Mouse (Mus musculus): ENCODE results near the gene Ccdc194.

Gene Ccdc194

DNA sequence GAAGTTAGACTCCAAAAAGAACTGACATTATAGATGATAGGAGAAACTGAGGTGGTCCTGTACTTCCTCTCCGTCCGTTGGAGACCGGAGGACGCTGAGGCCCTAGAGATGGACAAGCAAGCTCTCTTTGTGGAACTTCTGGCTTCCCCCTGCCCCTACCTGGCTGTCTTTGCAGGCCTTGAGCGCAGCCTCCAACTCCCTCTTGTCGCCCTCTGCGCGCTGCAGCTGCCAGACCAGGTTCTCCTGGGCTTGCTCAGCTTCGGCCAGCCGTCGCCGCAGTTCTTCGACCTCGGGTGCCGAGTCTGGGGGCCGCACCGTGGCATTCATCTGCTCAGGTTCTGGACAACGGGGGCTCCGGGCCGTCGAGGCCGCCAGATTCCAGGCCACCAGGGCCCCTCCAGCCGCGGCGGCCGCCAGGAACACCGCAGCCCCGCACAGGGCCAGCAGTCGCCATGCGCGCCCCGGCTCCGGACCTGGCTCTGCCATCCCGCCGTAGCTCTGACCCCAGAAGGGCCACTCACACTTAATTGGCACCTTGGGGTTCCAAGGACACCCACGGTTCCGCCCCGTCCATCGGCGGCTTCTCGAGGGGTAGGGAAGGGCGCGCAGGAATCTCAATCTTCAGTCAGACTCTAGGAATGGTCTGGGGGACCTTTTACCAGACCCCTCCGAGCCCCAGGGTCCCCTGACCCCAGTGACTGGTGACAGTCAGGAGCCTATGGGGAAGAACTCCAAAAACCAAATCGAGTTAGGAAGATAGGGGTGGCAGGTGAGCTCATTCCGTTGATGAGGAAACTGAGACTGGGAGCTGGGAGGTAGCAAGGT is at the start of gene Ccdc194:
Gene Ccdc194 (minus strand): TSS at position 486 of the 825 bp plus-strand sequence.
- no peak for DNase-seq (ENCODE audit: low spot score)

- DNase-seq (ENCODE audit: low spot score), result no peak
These were observed 49.5 kb upstream of the Ccdc194 start for GRCm38 (mm10) chr8:71575020-71575419.

- no peak for DNase-seq (ENCODE audit: low spot score)
These were observed 48.9 kb upstream of the Ccdc194 start for GRCm38 (mm10) chr8:71574426-71574825.

DNA sequence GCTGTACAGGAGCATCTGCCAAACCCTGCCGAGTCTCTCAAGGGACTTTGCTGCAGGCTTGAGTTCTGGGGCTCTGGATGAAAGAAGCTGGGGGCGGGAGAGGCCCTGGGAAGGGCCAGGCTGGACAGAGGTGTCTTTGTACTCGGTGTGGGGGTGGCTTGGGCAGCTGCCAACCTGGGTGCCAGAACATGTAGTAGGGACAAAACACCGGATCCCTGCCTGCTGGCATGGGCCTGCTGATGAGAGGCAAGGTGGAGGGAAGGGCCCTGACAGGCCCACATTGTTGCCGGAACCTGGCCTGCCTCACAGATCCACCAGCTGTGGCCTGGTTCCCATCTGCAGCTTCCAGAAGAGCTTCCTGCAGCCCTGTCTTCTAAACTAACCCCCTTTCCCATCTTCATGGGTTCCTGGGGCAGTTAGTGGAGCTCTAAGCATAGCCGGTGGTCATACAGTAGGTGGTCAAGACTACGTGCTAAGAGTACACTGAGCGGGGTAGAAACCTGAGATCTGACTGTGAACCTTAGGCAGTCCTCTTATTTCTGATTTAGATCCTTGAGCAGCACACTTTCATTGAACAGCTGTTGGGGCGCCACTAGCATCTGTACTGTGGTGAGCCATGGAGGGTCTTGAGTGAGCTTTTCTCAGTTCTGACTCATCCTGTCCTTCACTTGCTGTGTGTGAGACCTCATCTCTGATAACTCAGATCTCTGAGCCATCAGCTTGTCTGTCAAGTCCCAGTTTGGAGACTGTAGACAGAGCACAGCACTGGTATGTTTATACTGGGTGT is 47.5 kb upstream of the Ccdc194 start:
- DNase-seq (ENCODE audit: low spot score), result peak; percentile 82

DNA sequence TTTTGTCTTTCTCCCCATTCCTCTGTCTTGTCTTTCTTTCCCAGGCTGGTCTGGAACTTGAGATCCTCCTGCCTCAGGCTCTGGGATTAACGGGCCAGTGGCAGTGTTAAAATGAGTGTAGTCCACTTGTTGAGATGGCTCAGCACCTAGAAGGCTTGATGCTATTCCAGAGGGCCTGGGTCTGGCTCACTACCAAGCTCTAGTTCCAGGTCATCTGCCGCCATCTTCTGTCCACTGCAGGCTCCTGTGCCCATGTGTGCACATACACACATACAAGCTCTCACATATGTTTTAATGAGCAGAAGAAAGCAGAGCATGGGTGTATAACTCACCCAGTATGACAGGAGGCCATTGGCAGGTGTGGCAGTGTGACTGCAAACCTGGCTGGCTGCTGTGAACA is 46.6 kb upstream of the Ccdc194 start:
- DNase-seq (ENCODE audit: low spot score), result no peak

- DNase-seq (ENCODE audit: low spot score), result peak; percentile 91
These were observed 44.9 kb upstream of the Ccdc194 start for GRCm38 (mm10) chr8:71570291-71570954.

DNA sequence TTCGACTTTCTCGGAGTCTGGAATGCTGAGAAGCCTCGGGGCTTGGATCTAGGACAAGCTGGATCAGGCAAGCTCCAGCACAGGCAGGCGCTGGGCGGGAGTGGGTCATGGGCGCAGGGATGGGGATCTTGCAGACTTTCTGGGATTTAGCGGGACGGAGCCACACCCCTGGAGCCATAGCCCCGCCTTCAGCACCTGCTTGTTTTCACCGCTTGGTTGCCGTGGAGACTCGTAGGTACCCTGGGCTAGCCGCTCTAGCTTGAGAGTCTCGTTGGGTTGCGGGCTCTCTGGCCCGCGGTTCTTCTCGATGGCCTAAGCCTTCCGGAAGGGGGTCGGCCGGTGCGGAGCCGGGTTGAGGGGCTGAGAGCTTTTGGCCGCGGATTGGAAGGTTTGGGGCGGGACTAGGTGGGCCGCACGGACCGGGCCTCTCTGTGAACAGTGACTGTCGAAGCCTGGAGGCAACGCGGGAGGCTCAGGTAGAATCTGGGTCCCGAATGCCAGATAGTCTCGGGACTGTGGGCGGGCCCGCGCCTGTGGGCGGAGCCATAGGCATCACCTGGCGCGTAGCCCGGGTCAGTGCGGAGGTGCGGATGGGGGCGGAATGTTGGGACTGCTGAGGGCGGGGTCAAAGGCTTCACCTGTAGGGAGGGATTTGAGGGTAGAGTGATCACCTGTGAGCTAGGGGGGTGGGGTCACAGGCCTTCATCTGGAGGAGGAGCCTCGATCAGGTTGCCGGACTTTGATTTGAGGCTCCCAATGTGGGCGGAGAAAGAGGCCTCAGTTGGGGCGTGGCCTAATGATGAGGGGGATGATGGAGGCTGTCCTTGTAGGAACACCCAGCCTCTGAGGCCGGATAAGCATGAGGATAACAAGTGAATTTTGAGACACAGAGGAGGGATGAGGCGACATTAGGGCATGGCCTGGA is 44.1 kb upstream of the Ccdc194 start:
- peak; percentile 89 for DNase-seq (ENCODE audit: low spot score)

- no peak for DNase-seq (ENCODE audit: low spot score)
These were observed 43.4 kb upstream of the Ccdc194 start for GRCm38 (mm10) chr8:71568941-71569340.

GRCm38 (mm10) chr8:71568387-71568937 is 43.0 kb upstream of the Ccdc194 start, which contains the start of gene Slc27a1:
Gene Slc27a1 (plus strand): TSS chr8:71568882.
- peak; percentile 91 for DNase-seq (ENCODE audit: low spot score)

DNA sequence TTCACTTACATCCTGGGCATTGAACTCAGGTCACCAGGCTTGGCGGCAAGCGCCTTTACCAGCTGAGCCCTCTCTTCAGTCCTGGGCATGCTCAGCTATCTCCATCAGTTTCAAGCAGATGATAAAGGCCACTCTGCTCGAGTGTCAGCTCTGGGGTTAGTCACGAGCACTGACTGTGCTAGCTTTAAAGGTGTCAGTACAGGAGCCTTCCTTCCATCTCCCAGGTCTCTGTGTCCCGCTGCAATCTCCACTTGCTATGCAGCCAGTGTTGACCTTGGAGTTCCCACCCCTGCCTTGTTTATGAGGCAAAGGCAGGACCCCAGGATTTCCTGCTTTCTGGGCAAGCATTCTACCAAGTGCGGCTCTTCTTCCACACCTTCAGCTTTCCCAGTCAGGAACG is 42.1 kb upstream of the Ccdc194 start:
- no peak for DNase-seq (ENCODE audit: low spot score)

GRCm38 (mm10) chr8:71566501-71566900 is 41.0 kb upstream of the Ccdc194 start, which contains the start of gene Nxnl1:
Gene Nxnl1 (minus strand): TSS chr8:71566601.
- DNase-seq (ENCODE audit: low spot score), result no peak

DNA sequence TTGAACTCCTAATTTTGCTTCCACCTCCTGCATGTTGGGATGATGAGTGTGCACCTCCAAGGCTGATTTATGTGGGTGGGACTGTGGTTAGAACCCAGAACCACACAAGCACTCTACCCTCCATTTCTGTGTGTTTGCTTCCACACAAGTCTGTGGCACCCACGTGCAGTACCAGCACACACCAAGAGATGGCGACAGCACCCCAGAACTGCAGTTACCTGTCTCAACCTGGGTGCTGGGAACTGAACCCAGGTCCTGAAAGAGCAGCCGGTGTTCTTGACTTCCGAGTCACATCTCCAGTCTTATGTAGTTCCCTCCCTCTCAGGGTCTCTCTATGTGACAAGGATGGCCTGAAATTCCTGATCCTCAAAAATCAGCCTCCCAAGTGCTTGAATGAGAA is 38.5 kb upstream of the Ccdc194 start:
- no peak for DNase-seq (ENCODE audit: low spot score)

- peak; percentile 89 for DNase-seq (ENCODE audit: low spot score)
These were observed 37.2 kb upstream of the Ccdc194 start for GRCm38 (mm10) chr8:71562751-71563150.

DNA sequence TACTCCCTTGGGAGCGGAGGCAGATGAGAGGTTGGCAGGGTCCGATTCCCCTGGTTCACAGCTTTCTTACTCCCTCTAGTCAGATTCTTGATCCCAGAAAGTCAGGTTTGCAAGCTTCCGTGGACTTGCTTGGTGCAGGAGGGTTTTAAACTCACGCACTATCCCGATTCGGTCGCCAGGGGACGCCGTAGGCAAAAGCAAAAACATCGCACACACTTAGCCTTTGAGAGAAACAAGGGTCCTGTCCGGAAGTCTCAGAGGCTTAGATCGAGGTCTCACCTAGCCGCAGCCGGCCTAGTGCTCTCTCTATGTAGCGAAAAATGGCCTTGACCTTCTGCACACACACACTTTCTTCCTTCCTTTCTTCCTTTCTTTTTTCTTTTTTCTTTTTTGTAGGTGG is 35.9 kb upstream of the Ccdc194 start:
- DNase-seq (ENCODE audit: low spot score), result peak; percentile 66

DNA sequence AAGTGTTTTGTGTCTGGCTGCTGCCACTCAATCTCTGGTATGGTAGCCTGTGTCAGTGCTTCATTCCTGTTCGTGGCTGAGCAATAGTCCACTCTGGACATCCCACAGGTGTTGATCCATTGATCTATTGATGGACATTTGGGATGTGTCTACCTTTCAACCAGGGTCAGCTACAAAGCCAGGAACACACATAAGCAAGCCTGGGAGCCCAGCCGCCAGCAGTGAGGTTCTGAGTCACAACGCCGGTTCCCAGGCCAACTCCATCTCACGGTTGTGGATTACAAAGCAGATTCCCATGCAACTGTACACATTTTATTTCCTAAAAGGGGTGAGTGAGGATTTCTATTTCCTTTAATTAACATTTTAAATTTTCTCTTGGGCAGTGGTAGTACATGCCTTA is 35.3 kb upstream of the Ccdc194 start:
- DNase-seq (ENCODE audit: low spot score), result no peak

- DNase-seq (ENCODE audit: low spot score), result no peak
These were observed 34.6 kb upstream of the Ccdc194 start for GRCm38 (mm10) chr8:71560071-71560470.

- peak; percentile 84 for DNase-seq (ENCODE audit: low spot score)
These were observed 33.6 kb upstream of the Ccdc194 start for GRCm38 (mm10) chr8:71558958-71559690.

DNA sequence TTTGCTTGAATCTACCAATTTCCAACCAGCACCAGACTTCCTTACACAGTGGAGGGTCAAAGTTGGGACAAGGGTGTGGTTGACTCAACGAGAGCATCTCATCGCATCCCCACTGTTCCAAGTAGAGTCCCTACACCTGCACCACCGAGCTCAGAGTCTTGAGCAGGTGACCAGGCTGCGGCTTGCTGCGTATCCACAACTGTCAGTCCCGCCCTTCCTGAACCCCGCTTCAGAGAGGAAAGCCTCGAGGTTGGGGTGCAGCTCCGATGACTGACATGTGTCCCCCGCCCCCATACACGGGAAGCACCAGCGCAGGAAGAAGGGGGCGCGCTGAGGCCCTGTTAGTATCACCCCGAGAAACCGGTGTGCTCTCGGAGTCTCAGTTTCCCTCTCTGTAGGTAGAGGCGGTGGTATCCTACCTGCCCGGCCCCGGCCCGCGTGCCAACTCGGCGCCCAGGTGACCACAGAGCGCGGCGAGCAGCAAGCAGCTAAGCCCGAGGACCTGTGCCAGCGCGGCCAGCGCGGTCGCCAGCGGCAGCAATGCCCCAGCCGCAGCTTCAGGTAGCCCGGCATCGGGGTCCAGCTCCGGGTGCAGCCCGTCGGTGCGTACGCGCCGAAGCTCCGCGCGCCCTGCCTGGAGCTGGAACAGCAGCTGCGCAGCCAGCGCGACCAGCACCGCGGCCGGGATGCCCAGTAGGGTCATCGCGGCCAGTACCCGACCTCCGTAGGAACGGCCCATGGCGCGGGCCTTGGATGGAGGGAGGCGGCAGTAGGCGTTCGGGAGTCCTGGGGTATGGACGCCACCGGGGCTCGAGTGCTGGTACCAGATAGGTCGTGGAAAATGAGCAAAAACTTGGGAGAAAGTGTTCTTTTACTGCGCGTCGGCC is 32.8 kb upstream of the Ccdc194 start, which contains the start of gene Tmem221:
Gene Tmem221 (minus strand): TSS at position 801 of the 887 bp plus-strand sequence.
- DNase-seq (ENCODE audit: low spot score), result peak; percentile 55

DNA sequence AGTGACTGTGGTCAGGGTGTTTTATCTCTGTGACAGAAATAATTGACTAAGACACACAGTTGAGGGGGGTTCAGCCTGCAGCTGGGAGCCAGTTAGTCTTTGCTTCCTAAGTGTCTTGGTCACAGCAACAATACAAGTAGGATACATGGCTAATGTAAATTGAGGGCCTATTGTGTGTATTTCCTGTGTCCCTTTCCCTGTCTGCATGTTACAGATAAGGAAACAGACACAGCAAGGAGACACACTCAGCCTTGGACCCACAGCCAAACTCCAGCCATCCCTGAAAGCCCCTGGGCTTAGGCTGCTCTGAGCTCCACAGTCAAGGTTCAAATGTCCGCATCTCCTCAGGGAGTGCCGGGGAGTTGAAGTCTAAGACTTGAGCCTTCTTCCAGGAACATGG is 29.1 kb upstream of the Ccdc194 start:
- no peak for DNase-seq (ENCODE audit: low spot score)
